Mouse (Mus musculus) olfactory bulb, adult 2 months (tissue): ENCODE results near the gene Rxfp2. TPM values are rescaled to one million over a fixed set of nuclear protein-coding genes. Genes with fewer than 3 reads are reported as not detected.
A peak's percentile ranks its signal among the peaks of the same experiment; 100 is the strongest.

Experiments
- H3K27ac ChIP-seq: fragments of 200-500 bp; 2 replicates; pipeline ENCODE4 v1.5.1; 2012; ENCODE audit warnings: low read depth, low read length; ENCODE audit not compliant: insufficient read depth
- H3K4me1 ChIP-seq: fragments of 200-500 bp; 2 replicates; pipeline ENCODE4 v1.6.1; 2012; ENCODE audit warnings: low read length; ENCODE audit not compliant: control insufficient read depth, insufficient read depth
- H3K4me3 ChIP-seq: fragments of 200-500 bp; 2 replicates; pipeline ENCODE4 v1.5.1; 2012; ENCODE audit warnings: mild to moderate bottlenecking, low read depth, low read length, moderate library complexity; ENCODE audit not compliant: insufficient read depth
- CTCF ChIP-seq: fragments of 200-500 bp; IDR thresholded peaks from 2 replicates; pipeline ENCODE4 v1.5.1; 2012; ENCODE audit warnings: low read depth, mild to moderate bottlenecking, low read length, moderate library complexity; ENCODE audit not compliant: insufficient read depth
- POLR2A ChIP-seq: fragments of 200-500 bp; IDR thresholded peaks from 2 replicates; pipeline ENCODE4 v1.6.1; 2012; ENCODE audit warnings: mild to moderate bottlenecking, low read depth, low read length, moderate library complexity; ENCODE audit not compliant: insufficient read depth
- WGBS: fragments of 180-500 bp; shearing (Covaris S2); methylation state at CpG from one replicate; pipeline ENCODE4 v1.1.7; 2018; 5-methylcytosine and 5-hydroxymethylcytosine counted together
- polyA plus RNA-seq: library from polyadenylated mRNA; stranded (reverse); fragments of >200 nt; gene quantifications from 2 replicates; pipeline ENCODE4 v1.2.4, GENCODE M21; 2012; ENCODE audit warnings: low replicate concordance; ENCODE audit not compliant: missing spikeins, insufficient read depth, insufficient read length

Gene Rxfp2
- polyA plus RNA-seq, 1 experiment, result not detected

DNA sequence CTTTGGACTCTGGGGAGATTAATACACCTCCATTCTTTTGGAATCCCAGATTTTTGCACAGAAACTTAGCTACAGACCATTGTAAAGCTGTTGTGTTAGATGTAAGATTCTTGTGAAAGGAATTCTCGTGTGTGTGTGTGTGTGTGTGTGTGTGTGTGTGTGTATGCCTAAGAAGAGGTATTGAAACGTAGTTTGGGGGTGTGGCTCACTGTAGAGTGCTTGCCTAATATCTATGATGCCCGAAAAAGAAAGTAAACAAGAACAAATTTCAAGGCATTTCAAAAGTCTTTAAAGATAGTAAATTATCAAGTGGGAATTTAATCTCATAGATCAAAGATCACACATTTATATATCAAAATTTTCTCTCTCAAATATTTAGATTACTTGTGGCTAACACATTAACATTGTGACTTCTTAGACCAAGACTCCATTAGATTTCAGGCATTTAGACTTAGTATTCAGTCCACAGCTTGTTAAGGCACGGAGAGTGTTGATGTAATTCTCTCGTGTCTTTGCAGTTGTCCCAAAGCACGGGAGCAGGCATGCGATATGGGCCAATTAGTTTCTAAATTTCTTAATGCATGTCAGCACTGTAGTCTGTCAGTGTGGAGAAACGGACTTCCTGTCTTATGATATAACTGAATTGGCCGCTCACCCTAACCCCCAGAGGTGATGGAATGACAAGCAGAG is 97.9 kb downstream of the Rxfp2 start:
- Histone ChIP-seq H3K27ac (peak overlapping the region; percentile 81; the same call in 1 of the 2 replicates), H3K4me1 (peaks cover 16% of the 10 kb centered on the region), H3K4me3 (no peak overlapping the region)
- 54% methylated on average over 9 of the region's 9 CpGs for WGBS
- TF ChIP-seq POLR2A, result no peak
- TF ChIP-seq CTCF, result no peak

GRCm38 (mm10) chr5:150116906-150117216 is 98.4 kb downstream of the Rxfp2 start:
- Histone ChIP-seq H3K4me3 (no peak overlapping the region), H3K4me1 (peaks cover 16% of the 10 kb centered on the region), H3K27ac (no peak overlapping the region)
- 87% methylated on average over 6 of the region's 6 CpGs for WGBS
- TF ChIP-seq POLR2A (no peak), CTCF (peak; percentile 66; the same call in 1 of the 2 replicates)

GRCm38 (mm10) chr5:150118124-150118454 is 99.6 kb downstream of the Rxfp2 start:
- no peak overlapping the region for H3K27ac ChIP-seq

GRCm38 (mm10) chr5:150118455-150119241 is 100.2 kb downstream of the Rxfp2 start, which contains the start of gene Fry:
Gene Fry, plus strand, starts transcription at chr5:150118645.
- H3K4me1 ChIP-seq, result peaks cover 20% of the 10 kb centered on the region
- peak within 1 kb of the TSS; percentile 83 for H3K4me3 ChIP-seq
- 0 out of 2 replicates have a peak within 1 kb of the TSS, but pooled peaks have one; percentile 40 for H3K27ac ChIP-seq
- TF ChIP-seq CTCF, result no peak
- TF ChIP-seq POLR2A, result peak; percentile 77
- WGBS, result under 1% methylated on average over 68 of the region's 68 CpGs

More at GRCm38 (mm10) chr5:150118124-150118454, 99.6 kb downstream of the Rxfp2 start:
- WGBS, result 12% methylated on average over 8 of the region's 8 CpGs
- peaks cover 20% of the 10 kb centered on the region for H3K4me1 ChIP-seq
- no peak for TF ChIP-seq POLR2A
- TF ChIP-seq CTCF, result no peak
- H3K4me3 ChIP-seq, result peak overlapping the region; percentile 83

- H3K4me3 ChIP-seq, result no peak overlapping the region
- TF ChIP-seq POLR2A (no peak), CTCF (no peak)
- peaks cover 20% of the 10 kb centered on the region for H3K4me1 ChIP-seq
- WGBS, result 92% methylated on average over 8 of the region's 8 CpGs
- no peak overlapping the region for H3K27ac ChIP-seq
Measured at GRCm38 (mm10) chr5:150120676-150121075, 102.2 kb downstream of the Rxfp2 start.

DNA sequence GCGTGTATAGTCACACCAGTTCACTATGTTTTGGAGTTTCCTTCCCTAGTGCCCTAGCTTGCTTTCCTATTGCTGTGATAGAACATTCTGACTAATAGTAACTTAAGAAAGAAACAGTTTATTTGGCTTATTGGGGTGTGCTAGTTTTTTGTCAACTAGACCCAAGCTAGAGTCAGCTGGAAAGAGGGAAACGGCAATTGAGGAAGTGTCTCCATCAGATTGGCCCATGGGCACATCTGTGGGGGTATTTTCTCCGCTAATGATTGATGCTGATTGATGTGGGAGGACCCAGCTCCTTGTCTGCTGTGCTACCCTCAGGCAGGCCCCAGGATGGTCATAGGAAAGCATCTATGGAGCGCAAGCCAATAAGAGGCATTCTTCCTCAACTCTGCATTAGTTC is 103.6 kb downstream of the Rxfp2 start:
- H3K4me1 ChIP-seq, result peaks cover 21% of the 10 kb centered on the region
- no peak overlapping the region for H3K4me3 ChIP-seq
- TF ChIP-seq CTCF (no peak), POLR2A (no peak)
- 86% methylated on average over 4 of the region's 4 CpGs for WGBS
- H3K27ac ChIP-seq, result no peak overlapping the region

DNA sequence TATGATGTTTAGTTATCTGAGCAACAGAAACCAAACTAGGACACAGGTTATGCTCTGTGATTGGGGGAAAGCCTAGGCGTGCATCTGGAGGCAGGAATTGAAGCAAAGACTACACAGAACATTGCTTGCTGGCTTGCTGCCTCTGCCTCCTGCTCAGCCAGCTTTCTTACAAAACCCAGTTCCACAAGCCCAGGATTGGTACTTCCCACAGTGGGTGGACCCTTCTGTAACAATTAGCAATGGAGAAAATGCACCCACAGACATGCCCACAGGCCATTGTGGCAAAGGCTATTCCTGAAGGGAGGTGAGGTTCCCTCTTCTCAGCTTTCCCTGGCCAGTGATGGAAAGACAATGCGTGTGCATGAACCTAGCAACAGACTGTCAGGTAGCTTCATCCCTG is 104.1 kb downstream of the Rxfp2 start:
- Histone ChIP-seq H3K27ac (no peak overlapping the region), H3K4me3 (no peak overlapping the region), H3K4me1 (peaks cover 21% of the 10 kb centered on the region)
- TF ChIP-seq POLR2A (no peak), CTCF (no peak)
- 69% methylated on average over 2 of the region's 2 CpGs for WGBS

GRCm38 (mm10) chr5:150125920-150126319 is 107.4 kb downstream of the Rxfp2 start:
- WGBS, result 51% methylated on average over 9 of the region's 9 CpGs

DNA sequence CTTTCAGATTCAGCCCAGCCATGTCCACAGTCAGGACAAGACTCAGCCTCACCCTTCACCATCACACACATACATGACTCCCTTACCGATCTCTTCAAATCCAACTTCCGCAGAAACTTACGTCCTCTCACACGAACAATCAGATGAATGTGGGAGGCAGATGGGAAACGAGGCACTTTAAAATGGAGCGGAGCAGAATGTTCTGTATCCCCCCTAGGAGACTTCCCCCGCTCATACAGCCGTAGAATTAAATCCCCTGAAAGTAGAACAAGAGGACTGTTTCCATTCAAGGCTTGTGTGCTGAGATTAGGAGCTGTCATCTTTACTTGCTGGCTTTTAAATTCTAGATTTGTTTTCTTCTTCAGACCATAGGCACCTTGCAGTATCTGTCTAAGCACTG is 110.0 kb downstream of the Rxfp2 start:
- 45% methylated on average over 8 of the region's 8 CpGs for WGBS
- Histone ChIP-seq H3K4me3 (no peak overlapping the region), H3K27ac (no peak overlapping the region), H3K4me1 (peaks cover 16% of the 10 kb centered on the region)
- no peak for TF ChIP-seq POLR2A
- TF ChIP-seq CTCF, result no peak

More at GRCm38 (mm10) chr5:150125920-150126319, 107.4 kb downstream of the Rxfp2 start:
- TF ChIP-seq CTCF, result no peak
- no peak for TF ChIP-seq POLR2A
- Histone ChIP-seq H3K4me3 (no peak overlapping the region), H3K4me1 (peaks cover 17% of the 10 kb centered on the region), H3K27ac (no peak overlapping the region)
